Mouse (Mus musculus) heart, adult 2 months (tissue): ENCODE data around the gene D1Ertd622e.

Experiments
- EP300 ChIP-seq: fragments of 200-500 bp; IDR thresholded peaks from 2 replicates; pipeline ENCODE4 v1.6.1; 2011; ENCODE audit warnings: low read depth, low read length, control low read depth; ENCODE audit not compliant: insufficient read depth
- POLR2A ChIP-seq: fragments of 200-500 bp; IDR thresholded peaks from 2 replicates; pipeline ENCODE4 v1.6.1; 2011; ENCODE audit warnings: mild to moderate bottlenecking, low read depth, low read length, control low read depth; ENCODE audit not compliant: insufficient read depth

GRCm38 (mm10) chr1:97583085-97583484 lies 78.8 kb downstream of the D1Ertd622e start:
- TF ChIP-seq EP300 (no peak), POLR2A (no peak)
